Mouse (Mus musculus): ENCODE data around the gene Lasp1. TPM values are rescaled to one million over a fixed set of nuclear protein-coding genes. Genes with fewer than 3 reads are reported as not detected.

Gene Lasp1
- 100 to 1,000 TPM; 164 to 170 TPM for total RNA-seq (2023)

GRCm38 (mm10) chr11:97798782-97799145 is at the start of gene Lasp1:
Gene Lasp1, plus strand, starts transcription at chr11:97799000.

GRCm38 (mm10) chr11:97766154-97766881 is 32.5 kb upstream of the Lasp1 start, which contains the start of gene Cwc25:
Gene Cwc25, minus strand, starts transcription at chr11:97766556.

GRCm38 (mm10) chr11:97775808-97776496 is 22.8 kb upstream of the Lasp1 start, which contains the start of gene 1700001P01Rik:
Gene 1700001P01Rik, minus strand, starts transcription at chr11:97775918.

DNA sequence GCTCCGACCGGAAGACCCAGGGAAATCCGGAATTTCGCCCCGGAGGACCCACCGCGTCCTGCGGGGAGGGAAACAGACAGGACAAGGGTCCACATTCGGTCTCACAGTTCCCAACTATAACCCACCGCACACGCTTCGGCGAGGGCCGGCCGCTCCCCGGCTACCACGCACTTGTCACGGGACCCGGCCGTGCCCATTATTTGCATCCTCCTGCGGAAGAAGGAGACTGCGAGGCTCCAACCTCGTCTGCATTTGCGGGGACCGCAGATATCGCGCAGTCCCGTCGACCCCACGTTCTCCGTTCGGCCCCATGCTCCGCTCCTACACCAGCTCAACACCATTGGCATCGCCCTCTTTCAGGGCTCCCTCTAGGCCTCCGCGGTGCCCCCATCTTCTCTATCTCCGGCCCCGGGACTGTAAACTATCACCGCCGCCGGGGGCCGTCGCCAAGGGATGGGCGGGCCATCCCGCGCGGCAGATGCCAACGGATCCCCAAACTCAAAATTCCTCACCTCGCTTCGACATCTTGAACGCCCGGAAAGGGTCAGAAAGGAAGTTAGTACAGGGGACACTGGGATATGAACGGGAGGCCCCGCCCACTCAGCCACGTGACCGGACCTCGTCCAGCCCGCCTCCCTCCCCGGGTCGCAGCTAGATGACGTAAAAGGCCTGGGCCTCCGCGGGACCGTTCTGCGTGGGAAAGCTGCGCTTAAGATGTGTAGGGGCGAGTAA is 16.8 kb upstream of the Lasp1 start, which contains the start of gene Rpl23:
Rpl23 (minus strand) TSS at position 606 of the 732 bp plus-strand sequence.

GRCm38 (mm10) chr11:97840539-97840954 is 41.7 kb downstream of the Lasp1 start, which contains the start of gene B230217C12Rik:
Gene B230217C12Rik, plus strand, starts transcription at chr11:97840780.

DNA sequence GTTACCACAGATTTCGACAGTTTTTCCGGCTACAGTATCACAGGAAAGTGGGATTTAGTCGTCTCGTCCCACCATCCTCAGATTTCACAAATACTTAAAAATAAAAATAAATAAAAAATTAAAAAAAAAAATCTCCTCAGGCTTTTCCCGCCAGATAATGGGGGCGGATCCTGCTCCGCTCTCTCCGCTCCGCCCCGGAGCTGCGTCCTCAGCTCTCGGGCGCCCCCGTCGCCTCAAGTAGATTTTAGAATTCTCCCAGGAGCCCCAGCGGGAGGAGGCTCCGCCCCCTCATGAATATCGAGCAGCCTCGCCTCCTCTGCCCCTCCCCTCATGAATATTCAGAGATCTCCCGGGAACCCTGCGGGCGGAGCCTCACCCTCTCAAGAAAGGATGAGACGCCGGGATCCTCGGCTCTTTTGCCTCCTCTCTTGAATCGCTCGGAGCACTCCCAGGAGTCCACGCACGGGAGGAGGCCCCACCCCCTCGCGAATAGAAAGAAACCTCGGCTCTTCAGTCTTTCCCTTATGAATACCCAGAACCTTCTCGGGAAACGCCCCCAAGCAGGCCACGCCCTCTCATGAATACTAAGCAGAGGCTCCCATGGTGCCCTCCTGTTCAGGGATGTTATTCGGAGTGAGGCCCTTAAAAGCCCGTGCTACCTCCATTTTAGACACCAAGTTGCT is 85.3 kb downstream of the Lasp1 start, which contains the start of gene Fbxo47:
Fbxo47 (minus strand) TSS at position 237 of the 683 bp plus-strand sequence.

Other genes starting within 250 kb of the Lasp1 start
- gene Srcin1, start 222.8 kb upstream of the Lasp1 start, total RNA-seq (2023) = under 1 TPM; 0.13 to 0.15 TPM
- 1 to 10 TPM; 1.8 to 3.6 TPM for gene Epop, start 169.3 kb upstream of the Lasp1 start, total RNA-seq (2023)
- gene Mllt6, start 135.6 kb upstream of the Lasp1 start, total RNA-seq (2023) = 10 to 100 TPM; 44.3 to 51.2 TPM
- gene Cisd3, start 113.2 kb upstream of the Lasp1 start, total RNA-seq (2023) = 10 to 100 TPM; 21.6 to 21.7 TPM
- 1 to 10 TPM; 2.8 to 2.9 TPM for gene Pcgf2, start 98.5 kb upstream of the Lasp1 start, total RNA-seq (2023)
- 100 to 1,000 TPM; 115 to 120 TPM for gene Psmb3, start 95.6 kb upstream of the Lasp1 start, total RNA-seq (2023)
- gene Pip4k2b, start 54.3 kb upstream of the Lasp1 start, total RNA-seq (2023) = 10 to 100 TPM; 34.2 to 37.9 TPM
- 10 to 100 TPM; 41.5 to 42.0 TPM for gene Cwc25, start 32.4 kb upstream of the Lasp1 start, total RNA-seq (2023)
- not detected for gene 1700001P01Rik, start 23.1 kb upstream of the Lasp1 start, total RNA-seq (2023)
- 1,000 to 10,000 TPM; 1,105 to 1,260 TPM for gene Rpl23, start 16.6 kb upstream of the Lasp1 start, total RNA-seq (2023)
- gene B230217C12Rik, start 41.8 kb downstream of the Lasp1 start, total RNA-seq (2023) = 1 to 10 TPM; 1.0 to 1.5 TPM
- gene Fbxo47, start 85.2 kb downstream of the Lasp1 start, total RNA-seq (2023) = under 1 TPM; 0.24 to 0.27 TPM
- 10 to 100 TPM; 31.5 to 33.8 TPM for gene Plxdc1, start 187.4 kb downstream of the Lasp1 start, total RNA-seq (2023)
- gene Arl5c, start 197.2 kb downstream of the Lasp1 start, total RNA-seq (2023) = 100 to 1,000 TPM; 183 to 189 TPM
- gene Cacnb1, start 224.0 kb downstream of the Lasp1 start, total RNA-seq (2023) = 10 to 100 TPM; 10.6 to 12.4 TPM
- gene Rpl19, start 227.7 kb downstream of the Lasp1 start, total RNA-seq (2023) = 1,000 to 10,000 TPM; 1,341 to 1,476 TPM

Data from monocyte, adult 59 days (primary cell).